Mouse (Mus musculus) limb, embryonic 12.5 days (tissue): Measurements from ENCODE around the gene Slc10a7. TPM values are rescaled to one million over a fixed set of nuclear protein-coding genes. Genes with fewer than 3 reads are reported as not detected.
"Not testable (repeated sequence)": the region's sequence is repeated elsewhere in the genome, so short reads cannot be mapped to it uniquely, and the experiment has no call there.

Source experiments
- ATAC-seq: fragments of 200-750 bp; cut with Nextera tagmentation; 2 replicates; pipeline ENCODE4 v1.8.0; 2017; ENCODE audit warnings: low read depth, moderate TSS enrichment; ENCODE audit not compliant: insufficient number of reproducible peaks, insufficient read depth, low FRiP score, low TSS enrichment
- H3K27ac ChIP-seq: fragments of 300-500 bp; sonication (generic); 2 replicates; pipeline ENCODE4 v1.5.1; 2016; ENCODE audit warnings: mild to moderate bottlenecking, moderate library complexity
- H3K27me3 ChIP-seq: fragments of 300-500 bp; sonication (generic); 2 replicates; pipeline ENCODE4 v1.6.1; 2016; ENCODE audit warnings: mild to moderate bottlenecking, moderate library complexity
- H3K36me3 ChIP-seq: fragments of 300-500 bp; sonication (generic); 2 replicates; pipeline ENCODE4 v1.6.1; 2016; ENCODE audit warnings: mild to moderate bottlenecking, moderate library complexity
- H3K4me1 ChIP-seq: fragments of 300-500 bp; sonication (generic); replicated peaks from 2 replicates; pipeline ENCODE4 v1.6.1; 2016
- H3K4me2 ChIP-seq: fragments of 300-500 bp; sonication (generic); 2 replicates; pipeline ENCODE4 v1.6.1; 2016; ENCODE audit warnings: mild to moderate bottlenecking, moderate library complexity
- H3K4me3 ChIP-seq: fragments of 300-500 bp; sonication (generic); replicated peaks from 2 replicates; pipeline ENCODE4 v1.5.1; 2016; ENCODE audit warnings: mild to moderate bottlenecking
- H3K9ac ChIP-seq: fragments of 300-500 bp; sonication (generic); replicated peaks from 2 replicates; pipeline ENCODE4 v1.6.1; 2016; ENCODE audit warnings: mild to moderate bottlenecking, moderate library complexity
- H3K9me3 ChIP-seq: fragments of 300-500 bp; sonication (generic); 2 replicates; pipeline ENCODE4 v1.6.1; 2016; ENCODE audit warnings: mild to moderate bottlenecking, moderate library complexity
- WGBS: fragments of 180-500 bp; shearing (Covaris S2); methylation state at CpG from one replicate; pipeline ENCODE4 v1.1.7; 2016; 5-methylcytosine and 5-hydroxymethylcytosine counted together
- polyA plus RNA-seq: library from polyadenylated mRNA; unstranded; fragments of >200 nt; fragmentation: Nextera tagmentation; extraction: Ambion mirVana; gene quantifications from 2 replicates; pipeline ENCODE4 v1.2.1, GENCODE M21; 2016

The Slc10a7 gene
- polyA plus RNA-seq, 1 experiment from 2014 or later = 17.5 TPM

- Histone ChIP-seq H3K4me1 (peaks cover 8% of the 10 kb centered on the region), H3K27ac (peak overlapping the region; percentile 95; the same call in 1 of the 2 replicates), H3K4me3 (peak overlapping the region; percentile 88), H3K27me3 (no peaks in the 10 kb centered on the region), H3K9ac (peak overlapping the region; percentile 99), H3K36me3 (peaks cover 23% of the 10 kb centered on the region), H3K4me2 (peak overlapping the region; percentile 76), H3K9me3 (peaks cover 9% of the 10 kb centered on the region)
- ATAC-seq = no peak
- 0% methylated on average over 11 of the region's 11 CpGs for WGBS
Observed at GRCm38 (mm10) chr8:78510094-78510493, 948 bp downstream of the Slc10a7 start.

DNA sequence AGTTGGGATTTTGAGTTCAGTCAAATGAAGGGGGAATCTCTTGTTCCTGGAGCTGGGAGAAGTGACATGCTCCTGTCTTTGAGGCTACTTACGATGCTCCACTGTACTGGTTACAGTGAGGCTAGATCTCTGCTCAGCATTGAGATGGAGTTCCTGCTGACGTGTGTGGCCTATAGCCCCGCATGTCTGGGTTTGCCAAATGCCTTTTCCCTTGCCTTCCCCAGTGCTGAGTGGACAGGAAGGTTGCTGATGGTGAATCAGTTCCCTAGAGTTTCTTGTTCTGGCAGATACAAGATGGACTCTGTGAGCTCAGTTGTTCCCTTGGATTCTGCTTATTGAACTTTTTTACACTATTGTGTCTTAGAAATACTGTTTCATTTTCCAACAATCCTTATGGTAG lies 1.8 kb downstream of the Slc10a7 start:
- H3K4me3 ChIP-seq = no peak overlapping the region
- H3K27me3 ChIP-seq = no peaks in the 10 kb centered on the region
- H3K9ac ChIP-seq = no peak overlapping the region
- 70% methylated on average over 3 of the region's 3 CpGs for WGBS
- no peak for ATAC-seq
- peaks cover 23% of the 10 kb centered on the region for H3K36me3 ChIP-seq
- H3K4me2 ChIP-seq = 0 out of 2 replicates have a peak overlapping the region, but pooled peaks have one; percentile 23
- H3K4me1 ChIP-seq = peaks cover 8% of the 10 kb centered on the region
- H3K9me3 ChIP-seq = peaks cover 9% of the 10 kb centered on the region
- no peak overlapping the region for H3K27ac ChIP-seq

- H3K36me3 ChIP-seq = peaks cover 30% of the 10 kb centered on the region
Observed at GRCm38 (mm10) chr8:78513106-78513505, 4.0 kb downstream of the Slc10a7 start.

DNA sequence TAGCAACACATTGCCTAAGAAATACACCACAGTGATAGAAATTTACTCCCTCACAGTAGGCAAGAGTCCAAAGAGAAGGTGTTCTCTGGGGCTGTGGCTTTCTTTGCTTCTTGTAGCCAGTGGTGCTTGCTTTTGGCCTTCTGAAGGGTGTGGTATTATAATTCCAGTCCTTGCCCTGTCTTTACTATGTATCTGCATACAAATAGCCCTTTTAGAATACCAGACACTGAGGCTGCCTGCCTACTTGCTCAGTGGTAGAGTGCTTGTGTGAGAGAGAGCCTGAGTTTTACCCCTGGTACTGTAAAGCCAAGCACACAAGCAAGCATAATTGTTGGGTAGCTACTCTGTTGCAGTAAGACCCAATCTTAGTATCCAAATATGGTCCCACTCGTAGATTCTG lies 5.6 kb downstream of the Slc10a7 start:
- Histone ChIP-seq H3K9ac (no peak overlapping the region), H3K4me2 (no peak overlapping the region), H3K9me3 (no peaks in the 10 kb centered on the region), H3K4me3 (no peak overlapping the region), H3K27me3 (no peaks in the 10 kb centered on the region), H3K27ac (no peak overlapping the region), H3K36me3 (peaks cover 32% of the 10 kb centered on the region), H3K4me1 (peaks cover 5% of the 10 kb centered on the region)
- no peak for ATAC-seq
- 91% methylated on average over 1 of the region's 1 CpGs for WGBS

More at GRCm38 (mm10) chr8:78513106-78513505, 4.0 kb downstream of the Slc10a7 start:
- ATAC-seq = no peak
- Histone ChIP-seq H3K4me1 (peaks cover 5% of the 10 kb centered on the region), H3K9me3 (no peaks in the 10 kb centered on the region), H3K4me2 (no peak overlapping the region), H3K27me3 (no peaks in the 10 kb centered on the region), H3K4me3 (no peak overlapping the region), H3K9ac (no peak overlapping the region), H3K27ac (no peak overlapping the region)
- 85% methylated on average over 4 of the region's 4 CpGs for WGBS

DNA sequence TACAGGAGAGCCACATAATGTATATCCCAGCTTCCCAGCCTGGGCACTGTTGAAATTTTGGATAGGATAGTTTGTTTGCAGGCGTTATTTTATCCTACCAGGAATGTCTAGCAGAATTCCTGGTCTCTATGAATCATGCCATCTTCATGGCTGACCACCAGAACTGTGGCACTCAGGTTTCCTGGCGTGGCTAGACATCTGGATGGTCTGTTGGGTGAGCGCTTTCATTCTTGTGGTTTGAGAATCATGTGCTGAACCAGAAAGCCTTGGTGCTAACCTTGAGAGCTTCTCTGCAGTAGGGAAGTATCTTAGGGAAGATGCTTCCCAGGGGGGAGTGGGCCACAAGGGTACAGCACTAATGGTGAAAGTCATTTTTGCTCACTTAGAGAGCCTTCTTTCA lies 6.0 kb downstream of the Slc10a7 start:
- Histone ChIP-seq H3K9me3 (no peaks in the 10 kb centered on the region), H3K4me1 (peaks cover 5% of the 10 kb centered on the region), H3K4me3 (no peak overlapping the region), H3K4me2 (no peak overlapping the region), H3K9ac (no peak overlapping the region), H3K27me3 (no peaks in the 10 kb centered on the region), H3K36me3 (peaks cover 32% of the 10 kb centered on the region), H3K27ac (no peak overlapping the region)
- no peak for ATAC-seq
- WGBS = 92% methylated on average over 3 of the region's 3 CpGs

GRCm38 (mm10) chr8:78533981-78534380 lies 24.8 kb downstream of the Slc10a7 start:
- no peak overlapping the region for H3K9ac ChIP-seq
- no peaks in the 10 kb centered on the region for H3K9me3 ChIP-seq
- no peaks in the 10 kb centered on the region for H3K27me3 ChIP-seq
- ATAC-seq = no peak
- WGBS = 87% methylated on average over 6 of the region's 6 CpGs
- no peak overlapping the region for H3K4me2 ChIP-seq
- no peaks in the 10 kb centered on the region for H3K4me1 ChIP-seq
- peaks cover 58% of the 10 kb centered on the region for H3K36me3 ChIP-seq
- no peak overlapping the region for H3K27ac ChIP-seq
- no peak overlapping the region for H3K4me3 ChIP-seq

DNA sequence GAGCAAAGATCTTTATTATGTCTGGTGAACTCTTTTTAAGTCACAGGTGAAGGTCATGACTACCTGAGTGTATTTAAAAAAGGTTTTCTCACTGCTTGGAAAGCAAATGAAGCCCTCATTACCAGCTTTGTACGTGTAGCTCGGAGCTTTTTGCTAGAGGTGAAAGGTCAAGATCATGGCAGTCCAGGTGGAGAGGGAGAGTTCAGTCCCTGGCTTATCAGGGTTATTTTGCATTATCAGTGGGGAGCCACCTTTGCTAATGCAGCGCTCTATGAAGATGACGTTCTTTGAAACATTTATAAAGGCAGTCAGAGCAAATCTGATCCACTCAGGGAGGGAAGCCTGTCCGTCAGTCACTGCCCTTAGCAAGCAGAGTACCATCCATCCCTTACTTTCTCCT lies 27.6 kb downstream of the Slc10a7 start:
- Histone ChIP-seq H3K9ac (no peak overlapping the region), H3K27me3 (no peaks in the 10 kb centered on the region), H3K36me3 (peaks cover 46% of the 10 kb centered on the region), H3K4me3 (no peak overlapping the region), H3K27ac (no peak overlapping the region), H3K4me2 (no peak overlapping the region), H3K4me1 (no peaks in the 10 kb centered on the region), H3K9me3 (no peaks in the 10 kb centered on the region)
- no peak for ATAC-seq
- WGBS = 78% methylated on average over 5 of the region's 5 CpGs

DNA sequence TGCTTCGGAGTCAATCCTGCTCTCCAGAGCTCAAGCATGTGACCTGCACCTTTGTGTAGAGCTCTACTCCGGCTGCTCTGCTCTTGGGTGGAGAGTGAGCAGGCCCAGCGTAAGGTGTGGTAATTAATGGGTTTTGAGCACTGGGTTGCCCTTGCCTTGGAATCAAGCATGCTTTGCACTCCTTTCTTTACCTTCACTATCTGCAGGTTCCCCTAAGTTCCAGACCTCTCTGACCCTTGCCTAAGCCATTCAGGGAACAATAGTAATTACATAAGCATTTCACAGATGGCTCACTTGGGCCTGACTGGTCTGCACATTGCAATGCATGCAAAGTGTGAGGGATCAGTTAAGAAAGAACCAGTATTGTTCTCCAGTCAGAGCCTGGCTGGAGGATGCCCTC lies 28.6 kb downstream of the Slc10a7 start:
- Histone ChIP-seq H3K4me1 (no peaks in the 10 kb centered on the region), H3K9me3 (no peaks in the 10 kb centered on the region), H3K4me3 (no peak overlapping the region), H3K27me3 (no peaks in the 10 kb centered on the region), H3K36me3 (peaks cover 42% of the 10 kb centered on the region), H3K27ac (no peak overlapping the region), H3K4me2 (no peak overlapping the region), H3K9ac (no peak overlapping the region)
- ATAC-seq = no peak
- WGBS = 91% methylated on average over 3 of the region's 3 CpGs

- H3K27ac ChIP-seq, H3K4me1 ChIP-seq, ATAC-seq, H3K4me2 ChIP-seq, H3K4me3 ChIP-seq, H3K27me3 ChIP-seq, H3K9me3 ChIP-seq, H3K9ac ChIP-seq: not testable (repeated sequence)
- peaks cover 32% of the 10 kb centered on the region for H3K36me3 ChIP-seq
- 92% methylated on average over 3 of the region's 6 CpGs for WGBS
Observed at GRCm38 (mm10) chr8:78542670-78543069, 33.5 kb downstream of the Slc10a7 start.

DNA sequence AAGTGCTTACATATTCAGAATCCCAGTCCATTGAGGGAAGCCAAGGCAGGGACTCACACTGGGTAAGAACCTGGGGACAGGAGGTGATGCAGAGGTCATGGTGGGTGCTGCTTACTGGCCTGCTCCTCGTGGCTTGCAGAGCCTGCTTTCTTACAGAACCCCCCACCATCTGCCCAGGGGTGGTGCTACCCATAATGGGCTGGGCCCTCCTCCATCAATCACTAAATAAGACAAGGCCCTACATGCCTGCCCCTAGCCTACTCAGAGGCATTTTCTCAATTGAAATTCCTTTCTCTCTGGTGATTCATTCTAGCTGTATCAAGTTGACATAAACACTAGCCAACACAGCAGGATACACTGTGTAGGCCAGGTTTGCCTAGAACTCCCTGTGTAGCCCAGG lies 34.5 kb downstream of the Slc10a7 start:
- no peaks in the 10 kb centered on the region for H3K27me3 ChIP-seq
- no peak overlapping the region for H3K4me3 ChIP-seq
- 17% methylated on average over 1 of the region's 1 CpGs for WGBS
- no peaks in the 10 kb centered on the region for H3K9me3 ChIP-seq
- ATAC-seq = no peak
- no peak overlapping the region for H3K9ac ChIP-seq
- H3K4me1 ChIP-seq = no peaks in the 10 kb centered on the region
- H3K4me2 ChIP-seq = no peak overlapping the region
- H3K27ac ChIP-seq = no peak overlapping the region
- peaks cover 22% of the 10 kb centered on the region for H3K36me3 ChIP-seq

DNA sequence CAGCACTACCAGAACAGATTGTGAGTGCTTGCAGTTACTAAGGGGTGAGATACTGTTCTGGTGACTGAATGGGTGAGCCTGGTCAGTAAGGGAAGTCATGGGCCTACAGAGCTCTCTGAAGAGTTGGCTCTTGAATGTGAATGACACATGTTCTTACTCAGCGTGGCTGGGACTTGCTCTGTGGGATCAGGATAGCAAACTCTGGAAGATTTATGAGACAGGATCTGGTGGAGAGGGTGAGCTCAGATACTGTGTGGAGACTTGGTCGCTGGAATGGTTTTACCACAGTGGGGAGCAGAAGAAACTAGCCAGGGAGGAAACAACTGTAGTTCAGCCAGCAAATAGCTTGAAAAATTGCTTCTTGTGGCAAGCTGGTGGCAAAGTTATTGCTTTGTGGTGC lies 35.4 kb downstream of the Slc10a7 start:
- Histone ChIP-seq H3K4me3 (no peak overlapping the region), H3K9me3 (no peaks in the 10 kb centered on the region), H3K4me2 (no peak overlapping the region), H3K9ac (no peak overlapping the region), H3K4me1 (no peaks in the 10 kb centered on the region), H3K27ac (no peak overlapping the region), H3K36me3 (peaks cover 22% of the 10 kb centered on the region), H3K27me3 (no peaks in the 10 kb centered on the region)
- WGBS = 35% methylated on average over 2 of the region's 2 CpGs
- ATAC-seq = no peak

DNA sequence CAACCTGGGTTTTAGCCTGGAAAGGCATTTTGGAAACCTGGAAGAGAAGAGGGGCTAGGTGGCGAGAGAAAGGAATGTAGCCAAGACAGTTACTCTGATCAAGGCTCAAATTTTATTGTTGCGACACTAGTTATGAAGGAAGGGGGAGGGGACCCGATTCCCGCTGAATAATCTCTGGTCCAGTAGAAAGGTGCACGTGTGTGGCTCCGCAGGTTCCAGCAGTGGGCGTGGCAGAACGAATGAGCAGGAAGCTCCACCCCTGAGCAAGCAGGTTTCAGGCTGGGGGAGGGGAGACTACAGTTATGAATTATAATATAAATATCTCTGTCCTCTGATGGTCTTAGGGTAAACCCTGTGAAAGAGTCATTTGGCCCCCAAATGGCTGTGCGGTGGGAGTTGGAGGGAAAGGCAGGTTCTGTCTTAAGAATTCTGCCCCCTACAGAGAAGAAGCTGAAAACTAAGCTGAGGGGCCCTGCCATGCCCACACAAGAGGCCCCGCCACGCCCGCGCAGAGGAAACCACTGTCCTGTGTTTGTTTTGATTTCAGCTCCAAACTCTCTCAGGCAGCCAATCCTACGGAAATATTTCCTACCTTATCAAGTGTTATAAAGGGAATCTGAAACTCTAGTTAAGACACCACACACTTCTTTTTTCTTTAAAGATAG lies 36.1 kb downstream of the Slc10a7 start:
- not testable (repeated sequence) for ATAC-seq, H3K4me3 ChIP-seq, H3K27ac ChIP-seq, H3K4me2 ChIP-seq, H3K4me1 ChIP-seq, H3K9me3 ChIP-seq, H3K9ac ChIP-seq, H3K27me3 ChIP-seq
- H3K36me3 ChIP-seq = peaks cover 21% of the 10 kb centered on the region
- WGBS = 60% methylated on average over 10 of the region's 14 CpGs
